Mouse (Mus musculus): ENCODE measurements around the gene Ergic1. TPM values are rescaled to one million over a fixed set of nuclear protein-coding genes. Genes with fewer than 3 reads are reported as not detected.
A peak's percentile ranks its signal among the peaks of the same experiment; 100 is the strongest.

Ergic1 gene
- polyA plus RNA-seq (2016; fragmentation: Nextera tagmentation; extraction: Ambion mirVana): 99.9 and 105 TPM in 2 replicates

GRCm38 (mm10) chr17:26561290-26561640, at the start of gene Ergic1:
Ergic1 (plus strand) TSS chr17:26561489.
- no peaks in the 10 kb centered on the region for H3K9me3 ChIP-seq
- no peaks in the 10 kb centered on the region for H3K27me3 ChIP-seq
- H3K36me3 ChIP-seq (replicated peaks): peaks cover 30% of the 10 kb centered on the region
- peak within 1 kb of the TSS; percentile 70 for H3K27ac ChIP-seq
- H3K9ac ChIP-seq: peak within 1 kb of the TSS; percentile 89
- H3K4me1 ChIP-seq: peaks cover 25% of the 10 kb centered on the region
- peak within 1 kb of the TSS; percentile 90 for H3K4me3 ChIP-seq (replicated peaks)
- peak within 1 kb of the TSS; percentile 80 for H3K4me2 ChIP-seq
- 0% methylated on average over 15 of the region's 36 CpGs for WGBS
- peak; percentile 98 for ATAC-seq (ENCODE audit: low FRiP score)

- no peak overlapping the region for H3K4me3 ChIP-seq (replicated peaks)
- no peak overlapping the region for H3K4me2 ChIP-seq
- ATAC-seq (ENCODE audit: low FRiP score): no peak
- H3K9ac ChIP-seq: no peak overlapping the region
- H3K36me3 ChIP-seq (replicated peaks): no peaks in the 10 kb centered on the region
- no peaks in the 10 kb centered on the region for H3K27me3 ChIP-seq
- H3K9me3 ChIP-seq: no peaks in the 10 kb centered on the region
- H3K27ac ChIP-seq: 0 out of 2 replicates have a peak overlapping the region, but pooled peaks have one; percentile 21
- H3K4me1 ChIP-seq: peaks cover 10% of the 10 kb centered on the region
- 77% methylated on average over 7 of the region's 7 CpGs for WGBS
Observed at GRCm38 (mm10) chr17:26511816-26512774, 49.2 kb upstream of the Ergic1 start.

GRCm38 (mm10) chr17:26512961-26513360, 48.3 kb upstream of the Ergic1 start:
- Histone ChIP-seq H3K4me2 (no peak overlapping the region), H3K27ac (no peak overlapping the region), H3K9ac (no peak overlapping the region), H3K4me3 (replicated peaks) (no peak overlapping the region), H3K9me3 (no peaks in the 10 kb centered on the region), H3K36me3 (replicated peaks) (no peaks in the 10 kb centered on the region), H3K4me1 (peaks cover 7% of the 10 kb centered on the region; the same call in 1 of the 2 replicates), H3K27me3 (no peaks in the 10 kb centered on the region)
- ATAC-seq (ENCODE audit: low FRiP score): no peak
- WGBS: 84% methylated on average over 7 of the region's 7 CpGs

- H3K4me2 ChIP-seq: no peak overlapping the region
- H3K9me3 ChIP-seq: no peaks in the 10 kb centered on the region
- H3K27ac ChIP-seq: no peak overlapping the region
- no peak overlapping the region for H3K9ac ChIP-seq
- peaks cover 7% of the 10 kb centered on the region; the same call in 1 of the 2 replicates for H3K4me1 ChIP-seq
- ATAC-seq (ENCODE audit: low FRiP score): no peak
- no peak overlapping the region for H3K4me3 ChIP-seq (replicated peaks)
- WGBS: 84% methylated on average over 6 of the region's 6 CpGs
- no peaks in the 10 kb centered on the region for H3K27me3 ChIP-seq
- no peaks in the 10 kb centered on the region for H3K36me3 ChIP-seq (replicated peaks)
Observed at GRCm38 (mm10) chr17:26513459-26514290, 47.6 kb upstream of the Ergic1 start.

GRCm38 (mm10) chr17:26514581-26515030, 46.7 kb upstream of the Ergic1 start:
- Histone ChIP-seq H3K4me2 (no peak overlapping the region), H3K4me1 (no peaks in the 10 kb centered on the region), H3K9me3 (no peaks in the 10 kb centered on the region), H3K27me3 (no peaks in the 10 kb centered on the region), H3K4me3 (replicated peaks) (no peak overlapping the region), H3K36me3 (replicated peaks) (no peaks in the 10 kb centered on the region), H3K27ac (no peak overlapping the region), H3K9ac (no peak overlapping the region)
- no peak for ATAC-seq (ENCODE audit: low FRiP score)
- WGBS: 86% methylated on average over 3 of the region's 3 CpGs

- Histone ChIP-seq H3K9ac (no peak overlapping the region), H3K4me3 (replicated peaks) (no peak overlapping the region), H3K4me2 (no peak overlapping the region), H3K4me1 (no peaks in the 10 kb centered on the region), H3K27ac (no peak overlapping the region), H3K9me3 (no peaks in the 10 kb centered on the region), H3K36me3 (replicated peaks) (no peaks in the 10 kb centered on the region), H3K27me3 (no peaks in the 10 kb centered on the region)
- 86% methylated on average over 4 of the region's 4 CpGs for whole genome bisulfite sequencing
- no peak for ATAC-seq (ENCODE audit: low FRiP score)
Observed at GRCm38 (mm10) chr17:26515675-26516074, 45.6 kb upstream of the Ergic1 start.

- H3K27ac ChIP-seq: no peak overlapping the region
- 86% methylated on average over 3 of the region's 3 CpGs for WGBS
- no peak overlapping the region for H3K9ac ChIP-seq
- no peak overlapping the region for H3K4me2 ChIP-seq
- no peaks in the 10 kb centered on the region for H3K4me1 ChIP-seq
- no peaks in the 10 kb centered on the region for H3K27me3 ChIP-seq
- H3K4me3 ChIP-seq (replicated peaks): no peak overlapping the region
- no peaks in the 10 kb centered on the region for H3K36me3 ChIP-seq (replicated peaks)
- ATAC-seq (ENCODE audit: low FRiP score): no peak
- H3K9me3 ChIP-seq: no peaks in the 10 kb centered on the region
Observed at GRCm38 (mm10) chr17:26518306-26518705, 43.0 kb upstream of the Ergic1 start.

- Histone ChIP-seq H3K9me3 (no peaks in the 10 kb centered on the region), H3K27me3 (no peaks in the 10 kb centered on the region)
Observed at GRCm38 (mm10) chr17:26522711-26523110, 38.6 kb upstream of the Ergic1 start.

GRCm38 (mm10) chr17:26524316-26524715, 37.0 kb upstream of the Ergic1 start:
- no peaks in the 10 kb centered on the region for H3K36me3 ChIP-seq (replicated peaks)
- H3K9me3 ChIP-seq: no peaks in the 10 kb centered on the region
- no peak overlapping the region for H3K27ac ChIP-seq
- H3K4me3 ChIP-seq (replicated peaks): no peak overlapping the region
- no peak overlapping the region for H3K9ac ChIP-seq
- ATAC-seq (ENCODE audit: low FRiP score): no peak
- no peaks in the 10 kb centered on the region for H3K4me1 ChIP-seq
- no peak overlapping the region for H3K4me2 ChIP-seq
- no peaks in the 10 kb centered on the region for H3K27me3 ChIP-seq

More at GRCm38 (mm10) chr17:26522711-26523110, 38.6 kb upstream of the Ergic1 start:
- no peaks in the 10 kb centered on the region for H3K36me3 ChIP-seq (replicated peaks)
- no peak overlapping the region for H3K27ac ChIP-seq
- no peak overlapping the region for H3K4me3 ChIP-seq (replicated peaks)
- WGBS: 84% methylated on average over 4 of the region's 4 CpGs
- H3K4me1 ChIP-seq: no peaks in the 10 kb centered on the region
- no peak overlapping the region for H3K9ac ChIP-seq
- ATAC-seq (ENCODE audit: low FRiP score): no peak
- no peak overlapping the region for H3K4me2 ChIP-seq

GRCm38 (mm10) chr17:26524801-26525200, 36.5 kb upstream of the Ergic1 start:
- Histone ChIP-seq H3K9me3 (no peaks in the 10 kb centered on the region), H3K4me2 (no peak overlapping the region), H3K4me1 (no peaks in the 10 kb centered on the region), H3K9ac (no peak overlapping the region), H3K36me3 (replicated peaks) (no peaks in the 10 kb centered on the region), H3K4me3 (replicated peaks) (no peak overlapping the region), H3K27ac (no peak overlapping the region), H3K27me3 (no peaks in the 10 kb centered on the region)
- no peak for ATAC-seq (ENCODE audit: low FRiP score)
- WGBS: 88% methylated on average over 4 of the region's 4 CpGs

- no peak for ATAC-seq (ENCODE audit: low FRiP score)
- H3K27me3 ChIP-seq: no peaks in the 10 kb centered on the region
- no peaks in the 10 kb centered on the region for H3K36me3 ChIP-seq (replicated peaks)
- no peaks in the 10 kb centered on the region for H3K9me3 ChIP-seq
- H3K4me3 ChIP-seq (replicated peaks): no peak overlapping the region
- H3K27ac ChIP-seq: no peak overlapping the region
- H3K4me1 ChIP-seq: no peaks in the 10 kb centered on the region
- 84% methylated on average over 7 of the region's 7 CpGs for WGBS
- no peak overlapping the region for H3K4me2 ChIP-seq
- H3K9ac ChIP-seq: no peak overlapping the region
Observed at GRCm38 (mm10) chr17:26525316-26525715, 36.0 kb upstream of the Ergic1 start.

- Histone ChIP-seq H3K27me3 (no peaks in the 10 kb centered on the region), H3K4me2 (no peak overlapping the region), H3K27ac (no peak overlapping the region), H3K9me3 (no peaks in the 10 kb centered on the region), H3K36me3 (replicated peaks) (no peaks in the 10 kb centered on the region), H3K9ac (no peak overlapping the region), H3K4me3 (replicated peaks) (no peak overlapping the region), H3K4me1 (no peaks in the 10 kb centered on the region)
- no peak for ATAC-seq (ENCODE audit: low FRiP score)
- 97% methylated on average over 9 of the region's 9 CpGs for WGBS
Observed at GRCm38 (mm10) chr17:26527291-26527690, 34.0 kb upstream of the Ergic1 start.

Data from forebrain, embryonic 12.5 days (tissue).